Mouse (Mus musculus) mammary gland, adult 2 months (tissue): Measurements from ENCODE around the gene Abi1. TPM values are rescaled to one million over a fixed set of nuclear protein-coding genes. Genes with fewer than 3 reads are reported as not detected.

Source experiments
- polyA plus RNA-seq: library from polyadenylated mRNA; depleted of rRNA; stranded (reverse); fragments of >200 nt; gene quantifications from 2 replicates; pipeline ENCODE4 v1.2.3, GENCODE M21; 2012; ENCODE audit warnings: low replicate concordance; rRNA removed

Abi1 gene
- 92.3 and 94.8 TPM in 2 replicates for polyA plus RNA-seq

DNA sequence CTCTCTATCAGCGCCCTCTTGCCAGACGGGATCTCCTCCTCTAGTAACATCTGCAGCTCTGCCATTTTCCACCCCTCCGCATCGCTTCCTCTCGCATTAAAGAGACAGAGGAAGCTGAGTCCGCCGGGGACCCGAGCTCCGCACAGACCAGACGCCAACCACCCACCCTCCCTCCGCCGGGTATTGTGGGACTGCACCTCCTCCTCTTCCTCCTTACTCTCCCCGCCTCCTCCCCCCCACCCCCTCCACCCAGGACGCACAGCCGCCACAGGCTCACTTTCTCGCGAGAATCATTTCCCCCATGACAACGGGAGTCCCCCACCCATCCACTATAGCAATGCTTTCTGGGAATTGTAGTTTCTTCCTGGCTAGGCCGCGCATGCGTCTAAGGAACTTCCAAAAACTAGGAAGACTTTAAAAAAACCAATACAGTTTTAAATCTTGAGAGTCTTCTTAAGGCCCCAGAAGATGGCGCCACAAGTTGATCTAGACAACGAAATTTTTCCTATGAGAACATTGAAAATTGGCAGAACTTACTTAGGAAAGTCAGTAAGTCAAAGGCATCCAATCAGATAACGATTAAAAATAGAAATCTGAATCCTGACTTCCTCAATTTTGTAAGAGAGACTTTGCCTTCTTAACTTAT is at the start of gene Abi1:
Gene Abi1 (minus strand): TSS at position 241 of the 646 bp plus-strand sequence.

DNA sequence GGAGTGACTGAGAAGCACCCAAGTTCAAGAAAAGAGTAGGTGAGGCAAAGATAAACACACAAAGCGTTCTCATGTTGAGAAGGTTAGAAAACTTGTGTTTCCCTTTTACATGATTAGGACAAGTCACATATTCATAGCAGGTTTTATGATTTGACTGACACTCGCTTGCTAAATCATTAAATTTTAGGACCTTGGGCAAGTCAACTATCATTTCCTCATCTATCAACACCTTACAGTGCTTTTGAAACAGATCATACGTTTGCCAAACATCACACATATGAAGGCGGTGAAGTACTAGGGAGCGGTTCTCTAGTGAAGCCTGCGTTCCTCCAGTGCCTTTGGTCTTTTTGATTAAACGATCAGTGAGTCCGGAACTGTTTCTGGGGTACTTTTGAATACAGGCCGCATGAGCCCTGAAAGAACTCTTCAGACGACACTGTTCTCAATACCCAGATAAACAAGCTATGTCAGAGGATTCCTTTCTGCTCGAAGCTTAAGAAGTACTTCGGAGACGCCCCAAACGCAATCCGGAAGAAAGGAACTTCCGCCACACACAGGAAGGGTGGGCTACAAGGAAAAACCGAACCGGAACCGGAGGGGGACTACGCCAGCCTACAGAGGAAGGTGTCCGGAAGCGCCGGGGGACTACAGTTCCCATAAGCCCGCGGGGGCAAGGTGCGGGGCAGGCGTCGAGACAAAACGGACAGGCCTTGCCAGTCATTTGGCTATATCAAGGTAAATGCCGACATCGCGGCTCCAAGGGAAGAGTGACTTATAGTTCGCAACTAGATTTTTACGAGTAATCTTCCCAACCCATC is 27.7 kb upstream of the Abi1 start, which contains the start of gene Acbd5:
Gene Acbd5 (plus strand): TSS at position 616 of the 818 bp plus-strand sequence.

DNA sequence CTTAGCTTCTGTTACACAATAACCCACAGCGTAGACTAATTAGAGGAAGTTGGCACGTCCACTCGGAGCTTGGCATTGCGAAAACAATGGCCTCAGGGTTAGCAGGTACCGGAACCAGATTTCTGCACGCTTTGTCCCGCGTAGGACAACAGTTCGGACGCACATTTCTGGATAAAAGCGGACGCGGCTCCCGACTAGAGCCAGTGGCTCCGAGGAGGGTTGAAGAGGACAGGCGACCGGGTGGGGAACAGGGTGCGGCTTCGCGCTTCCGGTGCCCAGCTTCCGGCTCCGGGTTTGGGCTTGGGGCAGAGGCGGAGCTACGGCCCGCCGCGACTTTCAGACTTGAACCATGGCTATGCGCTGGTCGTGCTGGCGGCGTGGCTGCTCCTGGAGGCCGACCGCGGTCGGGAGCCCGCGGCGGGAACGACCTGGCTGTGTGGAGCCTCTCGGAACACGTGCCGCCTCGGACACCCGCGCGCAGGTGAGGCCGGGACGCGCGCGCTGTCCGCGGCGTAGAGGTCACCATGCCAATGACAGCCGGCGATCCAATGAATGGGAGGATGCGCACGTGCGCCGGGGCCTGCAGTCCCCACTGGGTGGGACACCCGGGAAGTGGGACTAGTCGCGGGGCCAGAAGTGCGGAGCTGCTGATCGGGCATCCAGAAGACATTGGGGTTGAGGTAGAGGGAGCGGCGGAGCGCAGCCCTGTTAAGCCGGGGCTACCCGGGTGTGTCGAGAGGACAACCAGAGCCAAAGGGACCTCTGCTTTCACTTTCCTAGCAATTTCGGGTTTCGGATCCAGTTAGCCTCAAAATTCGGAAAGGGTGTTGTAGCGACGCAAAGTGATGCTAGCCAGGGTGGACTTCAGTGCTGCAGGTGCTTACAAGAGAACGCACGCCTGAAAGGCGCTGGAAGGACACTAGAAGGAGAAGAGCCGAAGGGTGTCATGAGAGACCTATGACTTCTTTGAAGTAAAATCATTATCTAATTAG is 144.5 kb downstream of the Abi1 start, which contains the start of gene Pdss1:
Gene Pdss1 (plus strand): TSS at position 241 of the 992 bp plus-strand sequence.

Other genes with a start within 250 kb of the Abi1 start
- gene Pdss1, start 144.7 kb downstream of the Abi1 start, polyA plus RNA-seq: 4.3 and 4.5 TPM in 2 replicates
- gene Acbd5, start 27.9 kb upstream of the Abi1 start, polyA plus RNA-seq: 5.1 and 12.2 TPM in 2 replicates
- 0.04 and 0.19 TPM in 2 replicates for gene Mastl, start 115.8 kb upstream of the Abi1 start, polyA plus RNA-seq
- gene Yme1l1, start 116.1 kb upstream of the Abi1 start, polyA plus RNA-seq: 1.9 and 7.5 TPM in 2 replicates
- not detected in 2 replicates for gene 4931423N10Rik, start 167.2 kb upstream of the Abi1 start, polyA plus RNA-seq